Mouse (Mus musculus) liver, embryonic 15.5 days (tissue): ENCODE results near the gene Trf. TPM values are rescaled to one million over a fixed set of nuclear protein-coding genes. Genes with fewer than 3 reads are reported as not detected.

Experiments used
- ATAC-seq: fragments of 200-750 bp; cut with Nextera tagmentation; 2 replicates; pipeline ENCODE4 v1.8.0; 2017; ENCODE audit warnings: moderate number of reproducible peaks, mild to moderate bottlenecking, moderate library complexity; ENCODE audit not compliant: insufficient read depth
- H3K27ac ChIP-seq: fragments of 300-500 bp; sonication (generic); replicated peaks from 2 replicates; pipeline ENCODE4 v1.5.1; 2015; ENCODE audit warnings: mild to moderate bottlenecking, inconsistent platforms
- H3K27me3 ChIP-seq: fragments of 300-500 bp; sonication (generic); 2 replicates; pipeline ENCODE4 v1.6.1; 2015; ENCODE audit warnings: mild to moderate bottlenecking, inconsistent platforms
- H3K36me3 ChIP-seq: fragments of 300-500 bp; sonication (generic); replicated peaks from 2 replicates; pipeline ENCODE4 v1.6.1; 2015; ENCODE audit warnings: moderate library complexity, mild to moderate bottlenecking, inconsistent platforms
- H3K4me1 ChIP-seq: fragments of 300-500 bp; sonication (generic); replicated peaks from 2 replicates; pipeline ENCODE4 v1.6.1; 2015; ENCODE audit warnings: inconsistent platforms
- H3K4me2 ChIP-seq: fragments of 300-500 bp; sonication (generic); 2 replicates; pipeline ENCODE4 v1.6.1; 2015; ENCODE audit warnings: moderate library complexity, mild to moderate bottlenecking, inconsistent platforms
- H3K4me3 ChIP-seq: fragments of 300-500 bp; sonication (generic); replicated peaks from 2 replicates; pipeline ENCODE4 v1.5.1; 2015; ENCODE audit warnings: mild to moderate bottlenecking, inconsistent platforms
- H3K9ac ChIP-seq: fragments of 300-500 bp; sonication (generic); 2 replicates; pipeline ENCODE4 v1.6.1; 2015; ENCODE audit warnings: moderate library complexity, mild to moderate bottlenecking, inconsistent platforms
- H3K9me3 ChIP-seq: fragments of 300-500 bp; sonication (generic); replicated peaks from 2 replicates; pipeline ENCODE4 v1.6.1; 2016; ENCODE audit warnings: inconsistent platforms
- WGBS: fragments of 180-500 bp; shearing (Covaris S2); methylation state at CpG from one replicate; pipeline ENCODE4 v1.1.7; 2015; ENCODE audit warnings: mixed read lengths; ENCODE audit not compliant: insufficient replicate concordance; 5-methylcytosine and 5-hydroxymethylcytosine counted together
- polyA plus RNA-seq: library from polyadenylated mRNA; unstranded; fragments of >200 nt; fragmentation: Nextera tagmentation; extraction: Ambion mirVana; gene quantifications from 2 replicates; pipeline ENCODE4 v1.2.1, GENCODE M21; 2015

Gene Trf
- polyA plus RNA-seq: 10,865 and 16,074 TPM in 2 replicates

- Histone ChIP-seq H3K9me3 (no peaks in the 10 kb centered on the region), H3K4me3 (peak within 1 kb of the TSS; percentile 43), H3K36me3 (peaks cover 5% of the 10 kb centered on the region; the same call in 1 of the 2 replicates), H3K4me2 (peak within 1 kb of the TSS; percentile 49), H3K9ac (peak within 1 kb of the TSS; percentile 17; the same call in 1 of the 2 replicates), H3K27me3 (peaks cover 11% of the 10 kb centered on the region; the same call in 1 of the 2 replicates), H3K27ac (peak within 1 kb of the TSS; percentile 64), H3K4me1 (peaks cover 40% of the 10 kb centered on the region)
- WGBS: 15% methylated on average over 29 of the region's 29 CpGs
- ATAC-seq: peak; percentile 57
Measured at GRCm38 (mm10) chr9:103230151-103230951, at the start of gene Trf, which contains the start of gene Gm20425. Gene Trf (minus strand): TSS chr9:103230444. Gene Gm20425 (minus strand): TSS chr9:103230307.

- 77% methylated on average over 6 of the region's 6 CpGs for WGBS
- H3K9me3 ChIP-seq: no peaks in the 10 kb centered on the region
- H3K9ac ChIP-seq: no peak overlapping the region
- H3K27ac ChIP-seq: no peak overlapping the region
- H3K27me3 ChIP-seq: no peaks in the 10 kb centered on the region
- no peak overlapping the region for H3K4me2 ChIP-seq
- ATAC-seq: no peak
- no peak overlapping the region for H3K4me3 ChIP-seq
- peaks cover 30% of the 10 kb centered on the region for H3K4me1 ChIP-seq
- H3K36me3 ChIP-seq: peaks cover 98% of the 10 kb centered on the region
Measured at GRCm38 (mm10) chr9:103276876-103277275, 46.6 kb upstream of the Trf start.

GRCm38 (mm10) chr9:103275676-103276075 is 45.4 kb upstream of the Trf start:
- H3K9me3 ChIP-seq: no peaks in the 10 kb centered on the region
- H3K4me1 ChIP-seq: peaks cover 30% of the 10 kb centered on the region
- no peak overlapping the region for H3K4me3 ChIP-seq
- H3K9ac ChIP-seq: no peak overlapping the region
- ATAC-seq: peak; percentile 23; the same call in 1 of the 2 replicates
- 55% methylated on average over 1 of the region's 1 CpGs for WGBS
- 0 out of 2 replicates have a peak overlapping the region, but pooled peaks have one; percentile 42 for H3K27ac ChIP-seq
- no peak overlapping the region for H3K4me2 ChIP-seq
- peaks cover 95% of the 10 kb centered on the region for H3K36me3 ChIP-seq
- no peaks in the 10 kb centered on the region for H3K27me3 ChIP-seq

- peaks cover 90% of the 10 kb centered on the region for H3K36me3 ChIP-seq
- 67% methylated on average over 8 of the region's 8 CpGs for WGBS
- no peaks in the 10 kb centered on the region for H3K27me3 ChIP-seq
- no peaks in the 10 kb centered on the region for H3K9me3 ChIP-seq
- H3K4me2 ChIP-seq: no peak overlapping the region
- peak; percentile 58 for ATAC-seq
- H3K4me3 ChIP-seq: no peak overlapping the region
- peaks cover 30% of the 10 kb centered on the region for H3K4me1 ChIP-seq
- no peak overlapping the region for H3K9ac ChIP-seq
- H3K27ac ChIP-seq: 0 out of 2 replicates have a peak overlapping the region, but pooled peaks have one; percentile 16
Measured at GRCm38 (mm10) chr9:103274819-103275218, 44.6 kb upstream of the Trf start.

- Histone ChIP-seq H3K4me1 (peaks cover 23% of the 10 kb centered on the region), H3K36me3 (peaks cover 90% of the 10 kb centered on the region), H3K4me3 (no peak overlapping the region), H3K27ac (no peak overlapping the region), H3K9me3 (no peaks in the 10 kb centered on the region), H3K9ac (no peak overlapping the region), H3K27me3 (no peaks in the 10 kb centered on the region), H3K4me2 (no peak overlapping the region)
- 46% methylated on average over 4 of the region's 4 CpGs for WGBS
- no peak for ATAC-seq
Measured at GRCm38 (mm10) chr9:103271104-103271503, 40.9 kb upstream of the Trf start.

- Histone ChIP-seq H3K4me3 (no peak overlapping the region), H3K9ac (no peak overlapping the region), H3K4me2 (no peak overlapping the region), H3K4me1 (no peaks in the 10 kb centered on the region), H3K27ac (no peak overlapping the region), H3K9me3 (no peaks in the 10 kb centered on the region), H3K36me3 (peaks cover 90% of the 10 kb centered on the region), H3K27me3 (no peaks in the 10 kb centered on the region)
- 86% methylated on average over 4 of the region's 4 CpGs for WGBS
- ATAC-seq: no peak
Measured at GRCm38 (mm10) chr9:103265778-103266177, 35.5 kb upstream of the Trf start.

GRCm38 (mm10) chr9:103252906-103253305 is 22.7 kb upstream of the Trf start:
- H3K27ac ChIP-seq: no peak overlapping the region
- no peak for ATAC-seq
- H3K4me1 ChIP-seq: no peaks in the 10 kb centered on the region
- WGBS: 69% methylated on average over 5 of the region's 5 CpGs
- H3K4me2 ChIP-seq: no peak overlapping the region
- H3K9ac ChIP-seq: no peak overlapping the region
- no peaks in the 10 kb centered on the region for H3K9me3 ChIP-seq
- no peak overlapping the region for H3K4me3 ChIP-seq
- H3K27me3 ChIP-seq: no peaks in the 10 kb centered on the region
- peaks cover 60% of the 10 kb centered on the region for H3K36me3 ChIP-seq

- 54% methylated on average over 4 of the region's 4 CpGs for WGBS
- no peak overlapping the region for H3K27ac ChIP-seq
- H3K9ac ChIP-seq: no peak overlapping the region
- no peak overlapping the region for H3K4me3 ChIP-seq
- H3K27me3 ChIP-seq: no peaks in the 10 kb centered on the region
- no peak overlapping the region for H3K4me2 ChIP-seq
- H3K9me3 ChIP-seq: no peaks in the 10 kb centered on the region
- peaks cover 14% of the 10 kb centered on the region for H3K4me1 ChIP-seq
- peaks cover 32% of the 10 kb centered on the region for H3K36me3 ChIP-seq
- no peak for ATAC-seq
Measured at GRCm38 (mm10) chr9:103248618-103249017, 18.4 kb upstream of the Trf start.

GRCm38 (mm10) chr9:103246526-103247168 is 16.4 kb upstream of the Trf start:
- H3K36me3 ChIP-seq: peaks cover 19% of the 10 kb centered on the region
- H3K4me3 ChIP-seq: no peak overlapping the region
- peak; percentile 62 for ATAC-seq
- no peaks in the 10 kb centered on the region for H3K27me3 ChIP-seq
- H3K4me1 ChIP-seq: peaks cover 18% of the 10 kb centered on the region
- peak overlapping the region; percentile 8; the same call in 1 of the 2 replicates for H3K4me2 ChIP-seq
- no peak overlapping the region for H3K27ac ChIP-seq
- no peak overlapping the region for H3K9ac ChIP-seq
- 36% methylated on average over 8 of the region's 8 CpGs for WGBS
- no peaks in the 10 kb centered on the region for H3K9me3 ChIP-seq

GRCm38 (mm10) chr9:103243640-103244039 is 13.4 kb upstream of the Trf start:
- Histone ChIP-seq H3K36me3 (no peaks in the 10 kb centered on the region), H3K9ac (no peak overlapping the region), H3K4me3 (no peak overlapping the region), H3K4me2 (0 out of 2 replicates have a peak overlapping the region, but pooled peaks have one; percentile 27), H3K9me3 (no peaks in the 10 kb centered on the region), H3K27ac (peak overlapping the region; percentile 77), H3K4me1 (peaks cover 27% of the 10 kb centered on the region), H3K27me3 (no peaks in the 10 kb centered on the region)
- peak; percentile 69 for ATAC-seq
- 69% methylated on average over 4 of the region's 4 CpGs for WGBS

GRCm38 (mm10) chr9:103241206-103241605 is 11.0 kb upstream of the Trf start:
- WGBS: 54% methylated on average over 2 of the region's 2 CpGs

More at GRCm38 (mm10) chr9:103241206-103241605, 11.0 kb upstream of the Trf start:
- H3K9ac ChIP-seq: no peak overlapping the region
- H3K9me3 ChIP-seq: no peaks in the 10 kb centered on the region
- H3K27me3 ChIP-seq: no peaks in the 10 kb centered on the region
- peak overlapping the region; percentile 76 for H3K27ac ChIP-seq
- H3K36me3 ChIP-seq: no peaks in the 10 kb centered on the region
- H3K4me3 ChIP-seq: no peak overlapping the region
- ATAC-seq: peak; percentile 56
- H3K4me2 ChIP-seq: no peak overlapping the region
- H3K4me1 ChIP-seq: peaks cover 18% of the 10 kb centered on the region
